Mouse (Mus musculus): ENCODE data around the gene Ptpro.

GRCm38 (mm10) chr6:137294973-137295820 lies 43.1 kb downstream of the Ptpro start:
- TF ChIP-seq CHD2 (IDR thresholded peaks at IDR 0.05; ENCODE audit: low read depth, low read length): no peak
- TF ChIP-seq ZC3H11A (IDR thresholded peaks at IDR 0.05; ENCODE audit: borderline replicate concordance, low read depth, low read length): no peak
- TF ChIP-seq HCFC1 (IDR thresholded peaks at IDR 0.05; ENCODE audit: borderline replicate concordance, insufficient read depth, low read length): no peak
- TF ChIP-seq MAFK (IDR thresholded peaks at IDR 0.05; ENCODE audit: insufficient read depth, low read depth, low read length): no peak

Measured in ES-E14 (cell line).